Mouse (Mus musculus) heart, adult 8-10 months (tissue): ENCODE data around the gene Trim28. TPM values are rescaled to one million over a fixed set of nuclear protein-coding genes. Genes with fewer than 3 reads are reported as not detected.

ENCODE experiments used
- DNase-seq: peaks from one replicate; pipeline ENCODE4 v3.0.0; 2022; ENCODE audit warnings: low spot score
- total RNA-seq, 4 experiments: library from RNA; stranded (reverse); gene quantifications; 2 replicates each; pipeline ENCODE4 v1.2.4; 2022

Gene Trim28
- total RNA-seq, 4 experiments from 2014 or later, result 77.8 to 92.6 (median 83.6) TPM

DNA sequence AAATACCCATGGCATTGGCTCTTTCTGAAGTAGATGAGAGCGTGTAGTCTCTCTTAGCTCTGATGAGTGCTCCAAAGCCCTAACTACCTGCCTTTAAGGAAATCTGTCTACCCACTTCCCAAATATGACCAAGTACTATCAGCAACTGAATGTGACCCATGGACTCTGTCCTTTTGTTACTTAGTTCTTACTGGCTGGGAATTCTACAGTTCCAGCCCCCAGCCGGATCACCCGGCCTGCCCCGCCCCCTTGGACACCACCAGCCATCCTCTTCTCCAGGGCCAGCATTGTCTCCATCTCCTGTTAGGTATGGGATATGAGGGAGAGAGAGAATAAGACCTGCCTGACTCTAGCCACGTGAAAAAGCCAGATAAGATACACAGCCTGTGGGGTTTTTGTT is 861 bp upstream of the Trim28 start, which contains the start of gene Slc27a5:
Gene Slc27a5 (minus strand): TSS at position 140 of the 400 bp plus-strand sequence.
- DNase-seq, result no peak

DNA sequence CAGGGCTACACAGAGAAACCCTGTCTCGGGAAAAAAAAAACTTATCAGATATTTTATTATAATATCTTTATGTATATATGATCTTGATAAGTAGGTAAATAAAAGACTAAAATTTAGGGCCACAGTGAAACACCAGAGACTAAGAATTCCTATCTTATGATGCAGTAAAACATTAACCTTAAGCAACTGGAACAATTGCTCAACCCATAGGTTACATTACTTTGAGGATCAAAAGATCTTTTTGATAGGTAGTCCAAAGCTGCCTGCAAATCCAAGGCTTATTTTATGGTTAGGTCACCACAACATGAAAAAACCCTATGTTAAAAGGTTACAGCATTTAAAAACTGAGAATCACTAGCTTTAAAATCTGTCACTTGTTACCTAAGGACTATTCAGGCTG is 2.7 kb downstream of the Trim28 start:
- DNase-seq, result no peak

DNA sequence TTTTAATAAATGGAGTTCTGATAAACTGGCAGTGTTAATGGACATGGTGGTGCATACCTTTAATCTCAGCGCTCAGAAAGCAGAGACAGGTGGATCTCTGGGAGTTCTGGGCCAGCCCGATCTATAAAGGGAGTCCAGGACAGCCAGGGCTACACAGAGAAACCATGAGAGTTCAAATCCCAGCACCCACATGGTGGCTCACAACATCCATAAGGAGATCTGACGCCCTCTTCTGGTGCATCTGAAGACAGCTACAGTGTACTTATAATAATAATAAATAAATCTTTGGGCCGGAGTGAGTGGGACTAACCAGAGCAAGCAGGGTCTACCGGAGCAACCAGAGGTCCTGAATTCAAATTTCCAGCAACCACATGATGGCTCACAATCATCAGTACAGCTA is 4.5 kb downstream of the Trim28 start:
- no peak for DNase-seq

DNA sequence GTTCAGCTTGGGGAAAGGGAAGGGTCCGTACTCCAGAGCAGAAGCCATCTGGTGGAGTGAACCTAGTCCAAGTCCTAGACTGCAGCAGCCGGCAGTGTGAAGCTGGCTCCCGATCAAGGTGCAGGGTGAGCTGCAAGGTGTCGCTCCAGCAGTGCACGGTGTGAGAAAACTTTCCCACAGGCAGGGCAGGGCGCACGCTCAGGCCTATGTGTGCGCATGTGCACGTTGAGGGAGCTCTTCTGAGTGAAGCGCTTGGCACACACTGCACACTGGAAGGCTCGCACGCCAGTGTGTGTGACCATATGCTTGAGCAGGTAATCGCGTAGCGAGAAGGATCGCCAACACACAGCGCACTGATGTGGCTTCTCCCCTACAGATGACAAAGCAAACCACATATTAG is 7.1 kb downstream of the Trim28 start:
- DNase-seq, result no peak

DNA sequence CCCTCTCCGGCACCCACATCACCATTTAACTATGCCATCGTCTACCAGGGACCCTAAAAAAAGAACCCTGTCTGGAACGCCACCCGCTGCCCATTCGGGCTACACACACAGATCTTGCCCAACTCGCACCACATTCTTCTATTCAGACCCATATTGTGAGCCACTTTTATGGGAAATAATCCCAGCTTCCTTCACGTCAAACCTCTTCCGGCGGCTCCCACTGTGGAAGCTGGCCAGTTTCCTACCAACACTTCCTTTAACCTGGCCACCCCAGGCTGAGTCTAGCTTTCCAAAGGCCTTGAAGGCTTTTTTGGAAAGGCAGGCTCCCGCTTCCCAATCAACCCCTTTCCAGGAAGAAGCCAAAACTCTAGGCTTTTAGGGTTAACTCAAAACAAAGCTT is 7.6 kb downstream of the Trim28 start:
- DNase-seq, result peak; percentile 24

DNA sequence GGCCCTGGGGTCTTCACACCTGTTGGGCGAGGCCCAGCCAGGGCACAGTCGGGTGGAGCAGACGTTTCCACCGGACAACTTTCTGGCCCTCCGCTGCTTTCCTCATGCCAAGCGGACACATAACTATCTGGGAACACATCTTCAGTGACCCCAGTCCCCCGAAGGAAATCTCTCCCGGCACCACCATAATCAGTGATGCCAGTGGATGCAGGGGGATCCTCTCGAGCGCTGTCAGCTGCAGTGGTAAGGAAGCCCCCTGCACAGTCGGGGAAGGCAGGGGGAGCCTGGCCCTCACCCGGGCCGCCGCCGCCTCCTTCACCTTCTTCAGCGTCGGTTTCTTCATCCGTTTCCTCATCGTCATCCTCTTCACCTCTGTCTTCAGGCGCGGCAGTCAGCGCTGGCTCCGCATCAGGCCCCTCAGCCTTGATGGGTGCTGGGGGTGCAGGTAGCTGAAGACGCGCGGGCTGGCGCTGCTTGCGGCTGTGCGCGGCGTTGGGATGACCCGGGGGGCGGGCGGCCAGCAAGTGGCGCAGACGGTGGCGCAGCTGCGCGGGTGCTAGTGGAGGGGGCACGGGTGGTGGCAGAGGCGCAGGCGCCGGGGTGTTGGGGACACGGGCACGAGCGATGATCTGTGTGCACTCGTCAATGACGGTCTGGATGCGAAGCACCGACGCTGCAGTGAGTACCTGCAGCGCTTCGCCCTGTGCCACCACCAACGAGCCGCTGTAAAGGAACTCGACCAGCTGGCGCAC is 8.6 kb downstream of the Trim28 start:
- DNase-seq, result no peak

DNA sequence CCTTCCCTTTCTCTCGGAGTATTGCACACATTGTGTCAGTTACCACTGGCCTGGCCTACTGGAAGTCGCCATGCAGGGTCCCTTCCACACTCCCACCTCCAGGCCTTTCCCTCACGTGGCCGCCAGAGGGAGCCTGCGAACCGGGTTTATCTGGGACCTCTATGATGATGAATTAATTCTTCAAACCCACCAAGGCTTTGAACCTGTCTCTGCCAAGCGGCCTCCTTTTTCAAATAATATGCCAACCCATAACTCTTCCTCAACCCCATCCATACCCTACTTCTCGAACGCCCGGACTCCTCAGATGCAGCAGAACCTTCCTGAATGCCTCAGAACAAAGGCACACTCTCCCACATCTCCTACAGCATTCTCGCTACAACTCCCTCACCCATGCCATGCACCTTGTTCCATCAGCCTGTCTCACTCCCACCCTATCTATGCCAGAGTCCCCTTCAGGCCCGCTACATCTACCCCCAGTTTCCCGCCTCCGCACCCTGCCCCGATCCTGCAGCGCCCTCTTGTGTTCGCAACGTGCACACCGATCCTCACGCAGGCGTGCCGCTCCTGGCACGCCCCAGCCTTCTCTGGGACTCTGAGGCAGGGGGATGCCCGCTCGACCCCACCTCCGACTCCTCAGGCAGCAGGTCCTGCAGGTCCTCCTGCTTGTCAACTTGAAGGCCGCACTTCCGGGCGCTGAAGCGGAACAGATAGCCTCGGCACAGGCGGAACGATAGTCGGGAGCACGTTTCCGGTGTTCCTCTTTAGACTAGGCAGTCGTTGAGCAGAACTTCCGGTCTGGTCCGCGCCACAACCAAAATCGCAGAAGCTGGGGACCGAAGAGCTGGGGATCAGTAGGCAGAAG is 10.5 kb downstream of the Trim28 start:
- peak; percentile 94 for DNase-seq

DNA sequence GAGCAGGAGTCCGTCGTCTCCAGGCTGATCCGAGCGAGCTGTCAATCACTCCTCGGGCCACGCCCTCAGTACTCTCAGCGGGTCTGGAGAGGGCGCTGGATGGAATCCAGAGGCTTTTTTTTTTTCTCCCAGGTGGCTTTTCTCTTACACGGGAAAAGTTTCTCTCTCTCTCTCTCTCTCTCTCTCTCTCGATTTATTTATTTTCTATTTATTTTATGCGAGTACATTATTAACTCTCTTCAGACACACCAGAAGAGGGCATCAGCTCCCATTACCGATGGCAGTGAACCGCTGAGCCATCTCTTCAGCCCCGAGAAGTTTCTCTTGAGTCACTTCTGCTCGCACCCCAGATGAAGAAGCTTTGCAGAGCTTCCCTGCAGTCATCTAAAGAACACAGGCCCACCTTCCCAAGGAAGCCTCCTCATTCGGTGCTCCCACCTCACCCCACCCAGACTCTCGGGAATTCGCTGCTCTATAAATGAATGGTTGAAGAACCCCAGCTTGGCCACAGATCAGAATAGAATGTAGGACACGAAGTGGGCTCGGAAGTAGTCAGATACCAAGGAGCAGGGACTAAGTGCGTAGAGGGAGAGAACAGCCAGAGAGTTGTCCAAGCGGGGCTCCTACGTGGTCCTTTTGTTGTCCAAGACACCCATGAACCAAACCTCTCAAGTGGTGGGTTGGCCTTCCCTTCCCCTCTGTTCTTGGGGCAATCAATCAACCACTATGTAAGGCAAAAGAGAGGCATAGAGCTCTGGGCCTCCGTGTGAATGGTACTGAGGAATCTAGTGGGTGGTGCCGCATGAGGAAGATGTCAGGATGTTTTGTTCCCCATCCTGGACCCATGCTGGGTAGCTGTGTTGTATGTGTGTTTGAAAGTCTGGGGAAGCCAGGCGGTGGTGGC is 11.3 kb downstream of the Trim28 start, which contains the start of gene Zbtb45:
Gene Zbtb45 (minus strand): TSS at position 30 of the 904 bp plus-strand sequence.
- no peak for DNase-seq

DNA sequence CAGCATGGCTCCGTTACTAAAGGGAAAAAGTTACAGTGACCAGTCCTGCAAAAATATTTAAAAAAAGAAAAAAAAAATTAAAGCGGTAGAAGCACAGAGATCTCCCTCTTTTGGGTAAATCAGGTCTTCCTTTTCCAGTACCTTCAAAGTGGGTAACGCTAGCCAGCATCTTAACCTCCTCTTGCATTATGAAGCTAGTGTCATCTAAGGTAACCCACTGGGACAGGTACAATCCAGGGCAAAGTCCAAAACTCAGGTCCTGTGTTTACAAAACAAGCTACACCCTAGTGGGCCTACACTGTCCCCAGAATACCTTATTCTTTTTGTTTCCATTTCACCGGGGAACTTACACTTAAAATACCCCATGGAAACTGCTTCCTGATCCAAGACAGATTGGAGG is 14.8 kb downstream of the Trim28 start:
- DNase-seq, result no peak

DNA sequence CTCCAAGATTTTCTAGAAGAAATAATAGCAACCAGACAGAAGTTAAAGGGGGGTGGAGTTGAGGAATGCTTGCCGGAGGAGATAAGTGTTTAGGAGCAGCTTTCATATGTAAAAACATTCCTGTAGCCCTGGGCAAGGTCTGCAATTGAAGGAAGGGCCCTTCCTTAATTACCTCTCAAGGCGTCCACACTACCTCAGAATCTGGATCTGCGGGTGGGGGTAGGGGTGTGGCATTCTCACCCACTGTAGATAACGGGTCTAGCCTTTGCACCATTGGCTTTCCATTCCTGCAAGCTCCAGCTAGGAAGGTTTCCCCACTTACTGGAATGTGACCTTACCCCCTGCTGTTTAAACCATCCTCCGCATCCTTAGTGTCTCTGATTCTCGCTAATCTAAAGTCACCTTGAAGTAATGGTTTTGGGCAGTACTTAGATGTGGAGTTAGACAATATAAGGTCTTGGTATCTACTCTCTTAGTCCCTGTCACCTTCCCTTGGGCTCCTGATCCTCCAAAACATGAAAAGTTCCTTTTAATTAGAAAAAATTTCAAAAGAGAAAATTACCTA is 15.4 kb downstream of the Trim28 start:
- DNase-seq, result no peak

DNA sequence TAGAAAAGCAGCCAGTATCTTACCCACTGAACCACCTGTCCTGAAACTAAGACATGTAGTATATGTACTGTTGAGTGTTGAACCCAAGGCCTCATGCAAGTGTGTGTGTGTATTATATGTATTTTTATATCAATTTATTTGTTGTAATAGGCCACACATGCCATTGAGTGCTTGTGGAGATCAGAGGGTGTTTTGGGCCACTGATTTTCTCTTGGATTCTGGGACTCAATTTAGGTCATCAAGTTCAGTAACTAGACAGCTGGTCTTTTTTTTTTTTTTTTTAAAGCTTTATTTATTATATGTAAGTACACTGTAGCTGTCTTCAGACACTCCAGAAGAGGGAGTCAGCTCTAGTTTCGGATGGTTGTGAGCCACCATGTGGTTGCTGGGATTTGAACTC is 16.3 kb downstream of the Trim28 start:
- no peak for DNase-seq

DNA sequence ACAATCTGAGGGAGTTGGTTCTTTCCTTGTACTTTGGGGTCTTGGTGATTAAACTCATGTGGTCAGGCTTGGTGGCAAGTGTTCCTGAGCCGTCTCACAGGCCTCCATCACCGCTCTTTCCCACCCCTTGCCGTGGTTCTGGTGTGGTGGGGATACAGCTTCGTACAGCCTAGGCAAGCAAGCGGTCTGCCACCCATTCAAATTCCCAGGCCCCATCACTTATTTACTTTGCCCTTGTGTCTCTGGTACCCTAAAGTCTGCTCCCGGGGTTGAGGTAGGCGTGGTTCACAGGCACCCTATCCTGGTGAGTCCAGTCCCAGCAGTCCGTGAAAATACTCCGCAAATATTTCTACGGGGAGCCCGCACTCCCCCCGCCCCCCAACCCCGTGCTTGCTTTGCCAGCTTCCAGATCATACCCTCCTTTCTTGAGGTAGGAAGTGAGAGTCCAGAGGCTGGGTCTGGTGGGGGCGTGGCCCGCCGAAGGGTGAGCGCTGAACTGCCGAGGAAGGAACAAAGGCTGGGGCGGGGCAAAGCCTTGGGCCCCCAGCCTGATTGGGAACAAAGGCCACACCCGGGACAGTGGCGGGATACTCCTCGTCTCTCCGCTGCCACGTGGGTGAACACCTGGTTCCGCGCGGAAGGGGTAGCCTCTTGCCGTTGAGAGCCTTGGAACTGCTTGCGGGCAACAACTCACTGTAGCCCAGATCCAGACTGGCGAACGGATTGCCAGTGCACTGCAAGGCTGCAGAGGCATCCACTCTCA is 24.0 kb downstream of the Trim28 start:
- DNase-seq, result peak; percentile 57

DNA sequence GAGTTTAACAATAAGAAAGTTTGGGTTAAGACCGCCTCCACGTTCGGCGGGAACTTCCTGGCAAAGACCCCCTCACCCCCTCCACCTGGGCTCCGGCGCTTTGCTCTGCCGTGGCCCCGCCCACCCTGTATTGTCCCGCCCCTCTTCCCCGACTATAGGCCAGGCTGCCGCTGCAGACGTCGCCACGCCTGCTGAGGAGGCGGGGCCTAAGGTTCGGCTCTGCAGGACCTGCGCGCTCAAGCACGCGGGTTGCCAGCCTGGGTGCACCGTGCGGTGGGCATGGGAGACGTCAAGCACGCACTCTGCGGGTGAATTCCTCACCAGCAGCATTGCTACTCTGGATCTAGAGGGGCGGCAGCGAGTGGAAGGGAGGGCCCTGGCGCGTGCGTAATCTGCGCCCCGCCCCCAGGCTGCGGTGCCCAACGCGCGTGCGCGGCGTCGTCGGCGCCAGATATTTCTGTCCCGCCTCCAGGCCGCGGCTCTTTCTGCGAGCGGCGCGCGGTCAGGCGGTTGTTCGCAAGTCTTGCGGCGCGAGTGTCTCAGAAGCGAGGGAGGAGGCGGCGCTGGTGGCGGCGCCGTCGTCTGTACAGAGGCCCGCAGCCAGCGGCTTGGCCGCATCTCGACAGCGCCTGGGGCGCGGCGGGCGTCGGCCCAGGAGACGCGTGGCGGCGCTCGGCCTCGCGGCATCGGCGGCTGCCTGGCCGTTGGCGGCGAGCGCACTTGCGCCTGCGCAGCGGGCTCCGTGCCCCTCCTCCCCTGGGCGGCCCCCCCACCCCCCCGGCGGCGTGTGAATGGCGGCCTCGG is 25.2 kb downstream of the Trim28 start:
- DNase-seq, result peak; percentile 91

DNA sequence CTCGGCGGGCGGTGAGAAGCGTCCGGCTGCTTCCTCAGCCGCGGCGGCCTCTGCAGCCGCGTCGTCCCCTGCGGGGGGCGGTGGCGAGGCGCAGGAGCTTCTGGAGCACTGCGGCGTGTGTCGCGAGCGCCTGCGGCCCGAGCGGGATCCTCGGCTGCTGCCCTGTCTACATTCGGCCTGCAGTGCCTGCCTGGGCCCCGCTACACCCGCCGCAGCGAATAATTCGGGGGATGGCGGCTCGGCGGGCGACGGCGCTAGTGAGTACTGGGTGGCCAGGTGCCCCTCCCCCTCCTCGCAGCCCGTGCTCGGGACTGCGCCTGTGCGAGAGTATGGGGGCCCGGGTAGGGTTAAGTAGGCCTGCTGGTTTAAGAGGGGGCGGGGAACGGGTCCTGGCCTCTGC is 25.9 kb downstream of the Trim28 start:
- DNase-seq, result no peak

DNA sequence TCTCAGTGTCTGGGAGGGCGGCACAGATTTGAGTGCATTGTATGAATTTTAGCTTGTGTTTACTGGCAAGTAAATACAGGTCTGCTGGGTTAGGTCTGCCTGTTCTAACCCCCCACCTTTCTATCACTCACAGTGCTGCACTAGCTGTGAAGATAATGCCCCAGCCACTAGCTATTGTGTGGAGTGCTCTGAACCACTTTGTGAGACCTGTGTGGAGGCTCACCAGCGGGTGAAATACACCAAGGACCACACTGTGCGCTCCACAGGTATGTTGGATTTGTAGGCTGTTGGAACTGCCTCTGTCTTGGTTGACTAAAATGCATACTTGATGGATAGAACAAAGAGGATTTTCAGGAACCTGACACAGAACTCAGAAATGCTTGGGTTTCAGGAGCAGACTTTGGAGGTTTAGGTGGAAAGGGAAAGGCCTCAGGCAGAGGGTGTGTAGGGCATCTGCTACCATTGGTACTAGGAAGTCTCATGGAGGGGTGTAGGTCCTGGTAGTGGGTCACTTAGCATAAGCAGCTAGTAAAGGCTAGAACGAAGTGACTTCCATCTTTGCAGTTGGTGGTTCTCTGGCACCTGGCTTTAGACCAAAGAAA is 26.7 kb downstream of the Trim28 start:
- no peak for DNase-seq

DNA sequence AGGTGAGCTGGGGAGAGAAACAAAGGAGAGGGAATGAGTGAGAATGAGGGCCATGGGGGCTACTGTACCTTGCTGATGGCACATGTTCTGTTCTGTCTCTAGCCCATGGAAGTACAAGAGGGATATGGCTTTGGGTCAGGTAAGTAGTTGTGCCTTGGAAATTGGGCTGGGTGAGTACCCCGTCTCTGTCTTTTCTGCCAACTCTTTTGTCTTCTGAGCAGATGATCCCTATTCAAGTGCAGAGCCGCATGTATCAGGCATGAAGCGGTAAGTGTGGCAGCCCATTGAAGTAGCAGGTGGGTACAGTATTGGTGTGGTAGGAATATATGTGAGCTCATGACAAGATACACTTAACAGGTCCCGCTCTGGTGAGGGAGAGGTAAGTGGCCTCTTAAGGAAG is 30.1 kb downstream of the Trim28 start:
- DNase-seq, result no peak

DNA sequence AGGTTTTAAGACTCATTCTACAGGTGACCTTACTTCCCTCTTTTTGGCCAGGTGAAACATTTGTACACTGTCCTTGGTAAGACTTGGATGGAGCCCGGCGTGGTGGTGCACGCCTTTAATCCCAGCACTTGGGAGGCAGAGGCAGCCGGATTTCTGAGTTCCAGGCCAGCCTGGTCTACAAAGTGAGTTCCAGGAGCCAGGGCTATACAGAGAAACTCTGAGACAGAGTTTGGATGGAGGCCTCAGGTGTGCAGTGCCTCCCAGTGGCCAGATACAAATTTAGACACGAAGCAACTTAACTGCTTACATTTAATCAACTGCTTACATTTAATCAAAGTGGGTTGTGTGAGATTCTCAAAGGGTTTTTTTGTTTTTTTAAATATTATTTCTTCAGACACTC is 32.2 kb downstream of the Trim28 start:
- no peak for DNase-seq

DNA sequence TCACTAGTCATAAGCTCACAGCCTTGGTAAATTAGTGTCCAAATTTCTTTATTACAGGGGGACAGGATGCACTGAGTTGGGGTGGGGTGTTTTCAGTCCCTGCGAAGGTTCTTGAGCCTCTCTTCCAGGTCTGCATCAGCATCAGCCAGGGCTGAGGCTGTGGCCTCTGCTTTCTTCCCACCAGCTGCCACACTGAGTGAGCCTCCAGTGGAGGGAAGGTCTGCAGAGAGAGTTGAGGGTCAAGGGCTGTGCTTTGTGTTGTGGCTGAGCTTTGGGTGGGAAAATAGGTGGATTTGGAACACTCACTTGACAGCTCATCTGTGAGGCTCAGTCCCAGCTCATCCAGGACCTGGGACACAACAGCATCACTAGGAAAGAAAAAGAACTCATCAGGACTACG is 33.1 kb downstream of the Trim28 start:
- DNase-seq, result no peak

DNA sequence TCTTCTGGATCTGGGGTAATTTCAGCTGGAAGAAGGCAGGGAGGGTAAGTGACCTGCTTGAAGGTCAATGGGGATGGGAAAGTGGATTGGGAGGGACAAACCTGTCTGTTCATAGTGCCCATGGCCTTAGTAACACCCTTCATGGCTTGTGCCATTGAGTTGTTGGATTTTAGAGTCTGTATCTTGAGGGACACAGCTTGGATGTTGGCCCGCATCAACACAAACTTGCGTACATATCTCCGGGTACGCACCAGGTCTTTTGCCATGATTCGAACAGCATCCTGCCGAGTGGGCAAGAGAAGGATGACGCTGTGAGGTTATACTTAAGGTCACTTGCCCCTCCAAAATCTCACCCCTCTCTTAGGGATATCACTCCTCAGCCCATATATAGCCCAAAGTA is 33.6 kb downstream of the Trim28 start:
- no peak for DNase-seq
